Mouse (Mus musculus) limb, embryonic 14.5 days (tissue): ENCODE results near the gene Rbm5. TPM values are rescaled to one million over a fixed set of nuclear protein-coding genes. Genes with fewer than 3 reads are reported as not detected.

Experiments
- ATAC-seq: fragments of 200-750 bp; cut with Nextera tagmentation; 2 replicates; pipeline ENCODE4 v1.8.0; 2017; ENCODE audit warnings: low read depth, moderate number of reproducible peaks, moderate TSS enrichment; ENCODE audit not compliant: low FRiP score
- DNase-seq: peaks from one replicate; pipeline ENCODE4 v3.0.0-alpha.2; 2015; ENCODE audit warnings: low spot score
- H3K27ac ChIP-seq: fragments of 300-500 bp; sonication (generic); replicated peaks from 2 replicates; pipeline ENCODE4 v1.5.1; 2014; ENCODE audit warnings: low read depth, mild to moderate bottlenecking, low read length, moderate library complexity, mixed read lengths
- H3K27me3 ChIP-seq: fragments of 300-500 bp; sonication (generic); 2 replicates; pipeline ENCODE4 v1.6.1; 2014; ENCODE audit warnings: low read length, mixed read lengths; ENCODE audit not compliant: control insufficient read depth, insufficient read depth
- H3K36me3 ChIP-seq: fragments of 300-500 bp; sonication (generic); 2 replicates; pipeline ENCODE4 v1.6.1; 2014; ENCODE audit warnings: mild to moderate bottlenecking, low read length, moderate library complexity, mixed read lengths; ENCODE audit not compliant: control insufficient read depth, insufficient read depth
- H3K4me1 ChIP-seq: fragments of 300-500 bp; sonication (generic); 2 replicates; pipeline ENCODE4 v1.6.1; 2014; ENCODE audit warnings: antibody characterized with exemption, low read length, mixed read lengths; ENCODE audit not compliant: control insufficient read depth, insufficient read depth
- H3K4me2 ChIP-seq: fragments of 300-500 bp; sonication (generic); replicated peaks from 2 replicates; pipeline ENCODE4 v1.6.1; 2014; ENCODE audit warnings: low read depth, mild to moderate bottlenecking, low read length, moderate library complexity; ENCODE audit not compliant: severe bottlenecking
- H3K4me3 ChIP-seq: fragments of 300-500 bp; sonication (generic); replicated peaks from 2 replicates; pipeline ENCODE4 v1.5.1; 2014; ENCODE audit warnings: low read length
- H3K9ac ChIP-seq: fragments of 300-500 bp; sonication (generic); 2 replicates; pipeline ENCODE4 v1.6.1; 2014; ENCODE audit warnings: mild to moderate bottlenecking, low read depth, low read length, moderate library complexity; ENCODE audit not compliant: severe bottlenecking
- H3K9me3 ChIP-seq: fragments of 300-500 bp; sonication (generic); 2 replicates; pipeline ENCODE4 v1.6.1; 2016; ENCODE audit warnings: low read length; ENCODE audit not compliant: control insufficient read depth
- POLR2A ChIP-seq: fragments of 200-500 bp; IDR thresholded peaks from 2 replicates; pipeline ENCODE4 v1.8.0; 2012; ENCODE audit warnings: inconsistent platforms, mild to moderate bottlenecking, moderate library complexity, borderline replicate concordance; ENCODE audit not compliant: insufficient read depth, insufficient read length; ENCODE audit errors: extremely low read depth
- WGBS: fragments of 180-500 bp; shearing (Covaris S2); extraction: QIAGEN DNeasy Blood & Tissue Kit; methylation state at CpG from one replicate; pipeline ENCODE4 v1.1.7; 2014; 5-methylcytosine and 5-hydroxymethylcytosine counted together
- polyA plus RNA-seq, 2 experiments: library from polyadenylated mRNA; depleted of rRNA in 1 of 2; stranded (reverse) in 1 of 2; unstranded in 1 of 2; fragments of >200 nt; fragmentation: Nextera tagmentation in 1 of 2; extraction: Ambion mirVana in 1 of 2; gene quantifications; 2 replicates each; pipeline versions ENCODE4 v1.2.1 to v1.2.3; 2012 to 2014

Gene Rbm5
- polyA plus RNA-seq, 2 experiments, result 163 to 185 TPM

DNA sequence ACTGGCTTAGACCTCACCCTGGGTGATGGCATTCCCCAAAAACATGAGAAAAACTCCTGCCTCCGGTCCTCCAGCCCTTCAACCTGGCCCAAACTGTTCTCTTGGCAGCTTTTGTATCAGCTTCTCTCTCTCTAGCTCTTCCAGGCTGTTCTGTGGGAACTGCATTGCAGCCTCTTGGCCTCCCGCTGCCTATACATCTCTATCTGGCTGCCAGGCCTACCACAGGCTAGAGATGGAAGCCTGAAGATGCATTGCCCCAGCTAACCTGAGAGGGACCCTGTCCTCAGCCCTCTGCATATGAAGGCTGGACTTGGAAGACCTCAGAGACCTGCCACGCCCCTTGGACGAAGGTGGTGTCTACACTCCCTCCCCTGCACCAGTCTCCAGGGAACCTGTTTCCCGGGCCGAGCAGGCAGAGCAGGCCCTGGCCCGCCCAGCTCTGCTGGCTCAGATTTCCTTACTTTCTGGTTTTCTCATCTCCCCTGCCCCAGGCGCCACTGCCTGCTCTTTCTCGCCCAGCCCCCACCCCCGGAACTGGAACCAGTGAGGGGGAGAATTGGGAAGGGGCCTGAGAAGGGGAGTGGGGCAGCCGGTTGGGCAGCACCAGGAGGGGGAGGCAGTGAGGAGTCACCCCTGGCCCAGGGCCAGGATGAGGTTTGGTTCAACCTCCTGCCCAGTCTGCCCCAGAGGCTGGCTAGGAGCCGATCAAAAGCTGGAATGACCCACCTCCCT, 56.4 kb downstream of the Rbm5 start:
- peak overlapping the region; percentile 34; the same call in 1 of the 2 replicates for H3K9ac ChIP-seq

DNA sequence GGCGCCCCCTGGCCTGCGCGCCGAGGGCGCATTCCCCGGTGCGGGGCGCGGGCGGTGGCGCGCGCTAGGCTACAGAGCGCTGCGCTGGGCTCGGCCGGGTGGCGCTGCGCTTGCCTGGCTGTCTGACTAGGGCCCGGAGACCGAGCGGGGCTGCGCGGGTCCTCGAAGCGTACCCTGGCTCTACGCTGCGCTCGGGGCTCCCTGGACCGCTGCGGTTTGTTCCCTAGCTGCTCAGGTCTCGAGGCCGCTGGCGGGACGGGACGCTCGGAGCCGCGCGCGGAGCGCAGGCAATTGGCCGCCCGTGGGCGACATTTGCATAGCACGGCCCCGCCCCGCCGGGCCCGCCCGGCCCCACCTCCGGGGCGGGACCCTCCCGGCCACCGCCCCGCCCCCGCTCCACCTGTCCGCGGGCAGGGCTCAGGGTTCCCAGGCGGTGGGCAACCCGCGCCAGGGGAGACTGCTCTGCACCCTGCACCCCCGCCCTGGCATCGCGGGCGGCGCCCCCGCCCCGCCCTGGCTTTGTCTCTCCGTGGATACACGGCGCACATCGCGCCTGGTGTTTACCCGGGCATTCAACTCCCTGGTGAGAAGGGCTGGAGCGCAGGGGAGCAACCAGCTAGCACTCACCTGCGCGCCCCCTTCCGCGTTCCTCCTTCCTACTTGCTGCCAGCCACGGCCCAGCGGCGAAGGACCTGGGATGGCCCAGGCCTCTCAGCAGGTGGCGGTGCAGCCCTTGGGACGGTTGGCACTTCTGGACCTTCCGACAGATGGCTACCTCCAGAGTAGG, 60.9 kb downstream of the Rbm5 start, which contains the start of gene Sema3f:
Gene Sema3f, minus strand, starts transcription at position 779 of the 787 bp plus-strand sequence.
- Histone ChIP-seq H3K4me1 (peaks cover 51% of the 10 kb centered on the region), H3K36me3 (peaks cover 14% of the 10 kb centered on the region)
- peak; percentile 56; the same call in 1 of the 2 replicates for TF ChIP-seq POLR2A

More for the DNA sequence above, 56.4 kb downstream of the Rbm5 start:
- TF ChIP-seq POLR2A, result no peak
- peak overlapping the region; percentile 23; the same call in 1 of the 2 replicates for H3K4me2 ChIP-seq
- peaks cover 52% of the 10 kb centered on the region for H3K4me1 ChIP-seq
- DNase-seq (peak; percentile 85), ATAC-seq (peak; percentile 71)
- no peaks in the 10 kb centered on the region for H3K27me3 ChIP-seq
- no peaks in the 10 kb centered on the region for H3K9me3 ChIP-seq
- WGBS, result 4% methylated on average over 12 of the region's 12 CpGs
- H3K36me3 ChIP-seq, result no peaks in the 10 kb centered on the region
- peak overlapping the region; percentile 86 for H3K27ac ChIP-seq
- no peak overlapping the region for H3K4me3 ChIP-seq

DNA sequence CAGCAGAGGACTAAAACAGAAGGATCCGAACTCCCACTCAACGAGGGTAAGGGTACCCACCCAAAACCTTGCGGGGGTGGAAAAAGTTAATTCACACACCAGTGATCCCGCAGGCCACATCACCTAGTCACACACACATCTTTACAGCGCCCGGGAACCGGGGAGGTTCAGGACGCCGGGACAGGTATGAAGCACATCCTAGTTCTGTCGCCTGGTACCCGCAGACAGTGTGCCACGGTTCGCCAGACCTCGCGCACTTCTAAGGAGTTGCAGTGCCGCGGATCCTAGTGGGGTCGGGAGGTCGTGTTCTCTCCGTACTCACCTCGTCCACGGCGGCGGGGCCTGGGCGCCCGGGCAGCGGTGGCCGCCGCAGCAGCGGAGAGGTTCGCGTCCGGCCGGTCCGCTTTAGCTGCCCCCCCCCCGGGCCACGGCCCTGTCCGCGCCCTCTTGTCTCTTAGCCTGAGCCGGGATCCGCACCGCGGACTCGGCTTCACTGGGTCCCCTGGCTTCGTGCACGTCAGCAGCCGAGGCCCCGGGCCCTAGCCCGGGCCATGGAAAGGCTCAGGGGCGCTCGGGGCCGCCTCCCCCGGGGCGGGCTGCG, 61.6 kb downstream of the Rbm5 start:
- under 1% methylated on average over 36 of the region's 55 CpGs for WGBS
- TF ChIP-seq POLR2A, result no peak
- Histone ChIP-seq H3K4me3 (peak overlapping the region; percentile 90), H3K4me2 (peak overlapping the region; percentile 87), H3K4me1 (peaks cover 51% of the 10 kb centered on the region), H3K9ac (peak overlapping the region; percentile 95), H3K36me3 (peaks cover 21% of the 10 kb centered on the region), H3K27me3 (no peaks in the 10 kb centered on the region), H3K9me3 (no peaks in the 10 kb centered on the region), H3K27ac (peak overlapping the region; percentile 90)
- ATAC-seq (no peak; the same call in 1 of the 2 replicates), DNase-seq (no peak)

More for the DNA sequence above, 60.9 kb downstream of the Rbm5 start, which contains the start of gene Sema3f:
- H3K4me2 ChIP-seq, result peak within 1 kb of the TSS; percentile 87
- ATAC-seq (peak; percentile 81), DNase-seq (peak; percentile 88)
- H3K27ac ChIP-seq, result peak within 1 kb of the TSS; percentile 90
- no peaks in the 10 kb centered on the region for H3K27me3 ChIP-seq
- peak within 1 kb of the TSS; percentile 95 for H3K9ac ChIP-seq
- H3K9me3 ChIP-seq, result no peaks in the 10 kb centered on the region
- H3K4me3 ChIP-seq, result peak within 1 kb of the TSS; percentile 90
- 3% methylated on average over 30 of the region's 86 CpGs for WGBS

DNA sequence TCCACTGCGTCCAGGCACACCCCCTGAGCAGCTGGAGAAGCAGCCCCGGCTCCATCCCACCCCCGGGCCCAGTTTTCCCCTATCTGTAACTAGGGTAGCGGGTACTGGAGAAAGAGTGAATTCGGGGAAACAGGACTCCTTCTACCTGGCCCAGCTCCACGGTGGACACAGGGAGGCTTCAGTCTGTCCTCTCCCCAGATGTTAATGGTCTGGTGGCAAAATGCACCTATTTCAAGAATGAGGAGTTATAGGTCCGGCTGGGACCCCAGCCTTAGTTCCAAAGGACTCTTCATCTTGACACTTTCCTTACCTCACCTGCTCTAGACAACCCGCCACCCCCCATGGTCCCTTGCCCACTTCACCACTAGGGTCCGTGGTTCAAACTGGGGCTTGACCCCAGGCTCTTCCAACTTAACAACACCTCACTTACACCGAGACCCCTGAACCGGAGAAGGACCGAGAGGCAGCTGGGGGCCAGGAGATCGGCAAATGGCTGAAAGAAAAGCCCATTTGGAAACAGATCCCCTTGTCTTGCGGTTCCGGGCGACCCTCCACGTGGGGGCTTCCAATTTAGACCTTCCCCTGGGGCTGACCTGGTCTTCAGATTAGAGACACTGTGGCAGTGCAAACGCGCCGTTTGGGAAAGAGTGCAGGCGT, 62.2 kb downstream of the Rbm5 start:
- peak overlapping the region; percentile 90 for H3K4me3 ChIP-seq
- no peaks in the 10 kb centered on the region for H3K9me3 ChIP-seq
- H3K27ac ChIP-seq, result peak overlapping the region; percentile 90
- H3K36me3 ChIP-seq, result peaks cover 24% of the 10 kb centered on the region
- peaks cover 50% of the 10 kb centered on the region for H3K4me1 ChIP-seq
- peak overlapping the region; percentile 87 for H3K4me2 ChIP-seq
- peak overlapping the region; percentile 95 for H3K9ac ChIP-seq
- TF ChIP-seq POLR2A, result no peak
- no peak for DNase-seq
- H3K27me3 ChIP-seq, result no peaks in the 10 kb centered on the region
- no peak for ATAC-seq
- 2% methylated on average over 21 of the region's 21 CpGs for WGBS
